Mouse (Mus musculus): ENCODE data around the gene Hist1h3e. TPM values are rescaled to one million over a fixed set of nuclear protein-coding genes. Genes with fewer than 3 reads are reported as not detected.
A peak's percentile ranks its signal among the peaks of the same experiment; 100 is the strongest.
"Not testable (repeated sequence)": the region's sequence is repeated elsewhere in the genome, so short reads cannot be mapped to it uniquely, and the experiment has no call there.

Gene Hist1h3e
- polyA plus RNA-seq, 1 experiment, result 2.9 TPM

DNA sequence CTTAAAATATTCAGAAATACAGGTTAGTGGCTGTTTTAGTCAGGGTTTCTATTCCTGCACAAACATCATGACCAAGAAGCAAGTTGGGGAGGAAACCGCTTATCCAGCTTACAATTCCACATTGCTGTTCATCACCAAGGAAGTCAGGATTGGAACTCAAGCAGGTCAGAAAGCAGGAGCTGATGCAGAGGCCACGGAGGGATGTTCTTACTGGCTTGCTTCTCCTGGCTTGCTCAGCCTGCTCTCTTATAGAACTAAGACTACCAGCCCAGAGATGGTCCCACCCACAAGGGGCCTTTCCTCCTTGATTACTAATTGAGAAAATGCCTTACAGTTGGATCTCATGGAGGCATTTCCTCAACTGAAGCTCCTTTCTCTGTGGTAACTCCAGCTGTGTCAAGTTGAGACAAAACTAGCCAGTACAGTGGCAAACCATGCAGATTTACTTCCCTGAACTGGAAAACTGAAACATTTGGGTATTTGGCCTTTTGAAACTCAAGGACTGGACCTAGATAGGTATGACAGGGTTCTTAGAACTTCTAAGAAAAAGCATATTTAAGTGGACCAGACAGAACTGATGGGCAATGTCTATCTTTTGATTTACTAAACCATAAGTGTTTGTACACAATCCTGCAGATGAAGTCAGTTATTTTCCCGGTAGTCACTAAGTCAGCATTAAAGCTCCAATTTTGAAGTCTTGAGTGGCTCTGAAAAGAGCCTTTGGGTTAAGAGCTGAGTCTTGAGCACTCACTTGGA is 19.8 kb downstream of the Hist1h3e start:
- H3K4me3 ChIP-seq (ENCODE audit: insufficient read depth, low read depth, low read length), result peak overlapping the region; percentile 74
- not testable (repeated sequence) for H3K27ac ChIP-seq (replicated peaks; ENCODE audit: low read depth, low read length); H3K4me1 ChIP-seq (ENCODE audit: control insufficient read depth, insufficient read depth, insufficient read length, low read length)

DNA sequence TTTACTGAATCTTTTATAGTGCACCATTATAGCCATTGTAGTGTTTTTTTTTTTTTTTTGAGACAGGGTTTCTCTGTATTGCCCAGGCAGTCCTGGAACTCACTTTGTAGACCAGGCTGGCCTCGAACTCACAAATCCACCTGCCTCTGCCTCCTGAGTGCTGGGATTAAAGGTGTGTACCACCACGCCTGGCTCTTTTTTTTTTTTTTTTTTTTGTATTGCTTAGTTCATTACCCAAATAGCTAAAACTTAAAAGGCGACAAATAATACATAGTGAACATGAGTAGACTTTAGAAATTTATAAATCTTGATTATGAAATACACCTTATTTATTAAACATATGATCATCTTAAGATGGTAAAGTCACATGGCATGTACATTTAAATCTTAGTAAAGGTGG is 20.7 kb downstream of the Hist1h3e start:
- no peaks in the 10 kb centered on the region for H3K4me1 ChIP-seq (ENCODE audit: control insufficient read depth, insufficient read depth, insufficient read length, low read length)
- no peak overlapping the region for H3K4me3 ChIP-seq (ENCODE audit: insufficient read depth, low read depth, low read length)
- H3K27ac ChIP-seq (replicated peaks; ENCODE audit: low read depth, low read length), result no peak overlapping the region

DNA sequence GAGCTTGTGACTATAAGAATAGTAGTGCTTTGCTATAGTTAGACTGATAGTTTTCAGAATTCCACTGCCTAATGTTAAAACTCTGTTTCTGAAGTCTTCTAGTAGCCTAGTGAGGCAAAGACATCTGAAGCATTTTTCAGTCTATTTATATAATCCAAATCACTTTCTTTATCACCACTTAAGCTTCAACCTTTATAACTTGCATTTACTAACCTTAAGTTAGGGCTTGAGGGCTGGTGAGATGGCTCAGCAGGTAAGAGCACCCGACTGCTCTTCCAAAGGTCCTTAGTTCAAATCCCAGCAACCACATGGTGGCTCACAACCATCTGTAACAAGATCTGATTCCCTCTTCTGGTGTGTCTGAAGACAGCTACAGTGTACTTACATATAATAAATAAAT is 22.3 kb downstream of the Hist1h3e start:
- H3K4me1 ChIP-seq (ENCODE audit: control insufficient read depth, insufficient read depth, insufficient read length, low read length); H3K27ac ChIP-seq (replicated peaks; ENCODE audit: low read depth, low read length); H3K4me3 ChIP-seq (ENCODE audit: insufficient read depth, low read depth, low read length): not testable (repeated sequence)

DNA sequence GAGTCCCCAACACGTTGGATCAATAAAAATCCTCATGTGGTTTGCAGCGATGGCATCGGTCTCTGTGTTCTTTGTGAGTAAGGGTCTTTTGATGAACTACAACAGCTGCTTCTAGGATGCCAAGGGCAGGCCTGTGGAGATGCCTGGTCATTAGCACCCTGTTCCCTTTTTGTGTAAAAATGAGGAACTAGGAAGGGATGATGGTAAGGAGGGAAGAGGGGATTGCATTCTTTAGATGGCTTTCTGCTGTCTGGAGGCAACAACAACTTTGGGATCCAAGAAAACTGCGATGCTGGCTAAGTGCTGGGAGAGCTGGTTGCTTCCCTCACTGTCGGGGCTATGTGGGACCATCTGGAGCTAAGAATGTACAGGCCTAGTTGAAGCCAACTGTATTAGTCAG is 23.9 kb downstream of the Hist1h3e start:
- H3K27ac ChIP-seq (replicated peaks; ENCODE audit: low read depth, low read length), result no peak overlapping the region

DNA sequence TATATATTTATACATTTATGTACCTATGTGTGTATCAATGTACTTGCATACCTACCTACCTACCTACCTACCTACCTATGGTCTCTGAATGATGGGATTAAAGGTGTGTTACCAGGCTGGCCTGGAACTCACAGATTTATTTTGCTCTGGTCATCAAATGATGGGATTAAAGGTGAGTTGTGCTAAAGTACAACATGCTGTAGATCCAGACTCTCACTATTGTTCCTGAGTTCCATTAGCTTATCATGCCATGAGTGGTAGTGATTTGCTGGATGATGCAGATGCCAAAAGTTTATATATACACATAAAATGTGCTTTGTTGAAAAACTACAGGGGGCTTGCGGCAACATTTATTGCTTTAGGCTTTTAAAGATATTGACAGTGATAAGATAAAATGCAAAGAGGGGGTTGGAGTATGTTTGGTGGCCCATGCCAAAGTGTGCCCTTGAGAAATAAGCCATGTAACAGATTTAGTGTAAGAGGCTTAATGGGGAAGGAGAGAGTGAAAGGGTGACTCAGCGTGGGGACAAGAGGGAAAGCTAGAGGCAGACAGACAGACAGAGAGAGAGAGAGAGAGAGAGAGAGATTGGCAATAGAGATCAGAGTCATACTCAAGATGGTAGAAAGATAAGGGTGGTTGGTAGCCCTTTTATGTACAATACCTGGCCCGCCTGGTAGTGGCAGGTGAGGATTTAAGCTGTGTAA is 25.0 kb downstream of the Hist1h3e start:
- Histone ChIP-seq H3K27ac (replicated peaks; ENCODE audit: low read depth, low read length) (no peak overlapping the region), H3K4me1 (ENCODE audit: control insufficient read depth, insufficient read depth, insufficient read length, low read length) (peaks cover 8% of the 10 kb centered on the region), H3K4me3 (ENCODE audit: insufficient read depth, low read depth, low read length) (no peak overlapping the region)

More for the DNA sequence above, 23.9 kb downstream of the Hist1h3e start:
- 0 out of 2 replicates have a peak, but pooled peaks cover 2% of the 10 kb centered on the region for H3K4me1 ChIP-seq (ENCODE audit: control insufficient read depth, insufficient read depth, insufficient read length, low read length)
- no peak overlapping the region for H3K4me3 ChIP-seq (ENCODE audit: insufficient read depth, low read depth, low read length)

- Histone ChIP-seq H3K4me1 (ENCODE audit: control insufficient read depth, insufficient read depth, insufficient read length, low read length) (peaks cover 8% of the 10 kb centered on the region), H3K4me3 (ENCODE audit: insufficient read depth, low read depth, low read length) (no peak overlapping the region), H3K27ac (replicated peaks; ENCODE audit: low read depth, low read length) (no peak overlapping the region)
These were observed 25.9 kb downstream of the Hist1h3e start for GRCm38 (mm10) chr13:23536076-23536822.

DNA sequence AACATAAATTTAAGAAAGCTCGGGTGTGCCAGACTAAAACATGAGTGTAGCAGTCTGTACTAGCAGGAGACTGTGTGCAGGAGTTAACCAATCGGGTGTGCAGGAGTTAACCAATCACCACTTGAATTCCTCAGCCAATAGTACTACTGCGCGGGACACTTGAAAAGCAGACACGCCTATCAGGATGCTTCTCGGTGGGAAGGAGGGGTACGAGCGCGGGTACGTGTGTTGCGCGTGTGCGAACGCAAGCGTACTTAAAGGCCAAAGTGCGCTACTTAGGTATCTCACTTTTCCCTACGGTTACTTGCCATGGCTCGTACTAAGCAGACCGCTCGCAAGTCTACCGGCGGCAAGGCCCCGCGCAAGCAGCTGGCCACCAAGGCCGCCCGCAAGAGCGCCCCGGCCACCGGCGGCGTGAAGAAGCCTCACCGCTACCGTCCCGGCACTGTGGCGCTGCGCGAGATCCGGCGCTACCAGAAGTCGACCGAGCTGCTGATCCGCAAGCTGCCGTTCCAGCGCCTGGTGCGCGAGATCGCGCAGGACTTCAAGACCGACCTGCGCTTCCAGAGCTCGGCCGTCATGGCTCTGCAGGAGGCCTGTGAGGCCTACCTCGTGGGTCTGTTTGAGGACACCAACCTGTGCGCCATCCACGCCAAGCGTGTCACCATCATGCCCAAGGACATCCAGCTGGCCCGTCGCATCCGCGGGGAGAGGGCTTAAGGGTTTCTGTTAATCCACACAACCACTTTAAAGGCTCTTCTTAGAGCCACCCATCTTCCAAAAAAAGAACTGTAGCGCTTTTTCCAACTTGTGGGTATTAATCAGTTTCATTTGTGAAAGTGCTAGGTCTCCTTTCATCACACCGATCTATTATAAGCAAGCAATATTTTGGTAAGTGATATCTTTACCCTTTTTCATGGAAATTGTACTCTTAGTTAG is 26.8 kb downstream of the Hist1h3e start, which contains the start of gene Hist1h3g:
TSS of gene Hist1h3g (plus strand) at position 286 of the 939 bp plus-strand sequence.
- Histone ChIP-seq H3K27ac (replicated peaks; ENCODE audit: low read depth, low read length) (0 out of 2 replicates have a peak within 1 kb of the TSS, but pooled peaks have one; percentile 2), H3K4me3 (ENCODE audit: insufficient read depth, low read depth, low read length) (peak within 1 kb of the TSS; percentile 57)
- not testable (repeated sequence) for H3K4me1 ChIP-seq (ENCODE audit: control insufficient read depth, insufficient read depth, insufficient read length, low read length)

GRCm38 (mm10) chr13:23534368-23535131 is 27.6 kb downstream of the Hist1h3e start:
- Histone ChIP-seq H3K4me3 (ENCODE audit: insufficient read depth, low read depth, low read length) (peak overlapping the region; percentile 34), H3K4me1 (ENCODE audit: control insufficient read depth, insufficient read depth, insufficient read length, low read length) (peaks cover 8% of the 10 kb centered on the region), H3K27ac (replicated peaks; ENCODE audit: low read depth, low read length) (0 out of 2 replicates have a peak overlapping the region, but pooled peaks have one; percentile 2)

GRCm38 (mm10) chr13:23533560-23534367 is 28.4 kb downstream of the Hist1h3e start, which contains the start of gene Hist1h2af:
Hist1h2af (plus strand) TSS chr13:23533906.
- H3K4me3 ChIP-seq (ENCODE audit: insufficient read depth, low read depth, low read length), result peak within 1 kb of the TSS; percentile 39
- not testable (repeated sequence) for H3K4me1 ChIP-seq (ENCODE audit: control insufficient read depth, insufficient read depth, insufficient read length, low read length)
- H3K27ac ChIP-seq (replicated peaks; ENCODE audit: low read depth, low read length), result 0 out of 2 replicates have a peak within 1 kb of the TSS, but pooled peaks have one; percentile 2

- peaks cover 8% of the 10 kb centered on the region for H3K4me1 ChIP-seq (ENCODE audit: control insufficient read depth, insufficient read depth, insufficient read length, low read length)
- H3K4me3 ChIP-seq (ENCODE audit: insufficient read depth, low read depth, low read length), result peak overlapping the region; percentile 24
- H3K27ac ChIP-seq (replicated peaks; ENCODE audit: low read depth, low read length), result no peak overlapping the region
These were observed 29.7 kb downstream of the Hist1h3e start for GRCm38 (mm10) chr13:23532262-23533075.

DNA sequence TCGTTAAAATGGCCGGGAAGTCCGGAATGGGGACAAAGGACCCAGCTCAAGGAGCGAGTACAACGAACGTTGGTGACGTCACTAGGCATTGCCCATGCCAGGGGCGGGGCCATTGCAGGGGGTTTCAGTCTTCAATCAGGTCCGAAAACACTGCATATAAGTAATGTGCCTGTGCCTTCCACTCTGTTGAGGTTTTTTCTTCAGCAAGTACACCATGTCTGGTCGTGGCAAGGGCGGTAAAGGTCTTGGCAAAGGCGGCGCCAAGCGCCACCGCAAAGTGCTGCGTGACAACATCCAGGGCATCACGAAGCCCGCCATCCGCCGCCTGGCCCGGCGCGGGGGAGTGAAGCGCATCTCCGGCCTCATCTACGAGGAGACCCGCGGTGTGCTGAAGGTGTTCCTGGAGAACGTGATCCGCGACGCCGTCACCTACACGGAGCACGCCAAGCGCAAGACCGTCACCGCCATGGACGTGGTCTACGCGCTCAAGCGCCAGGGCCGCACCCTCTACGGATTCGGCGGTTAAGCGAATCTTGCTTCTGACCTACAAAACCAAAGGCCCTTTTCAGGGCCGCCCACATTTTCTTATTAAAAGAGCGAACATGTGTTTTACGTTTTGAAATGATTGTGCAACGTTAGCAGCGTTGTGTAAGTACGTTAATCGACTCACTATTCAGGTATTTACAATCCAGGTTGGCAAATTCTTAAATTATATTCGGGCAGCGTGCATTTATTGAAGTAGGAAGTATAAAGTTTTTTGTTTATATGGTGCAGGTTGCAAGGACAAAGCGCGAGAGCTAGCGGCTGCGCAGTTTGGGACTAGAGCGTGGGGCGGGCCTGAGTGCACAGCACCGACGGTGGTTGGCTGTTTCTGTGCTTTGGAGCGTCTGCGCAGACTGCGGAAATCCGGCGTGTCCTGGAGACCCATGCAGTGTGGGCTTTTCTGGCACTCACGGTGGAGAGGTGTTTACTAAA is 31.0 kb downstream of the Hist1h3e start, which contains the start of gene Hist1h4h:
TSS of gene Hist1h4h (plus strand) at position 150 of the 975 bp plus-strand sequence.
- peak within 1 kb of the TSS; percentile 59 for H3K4me3 ChIP-seq (ENCODE audit: insufficient read depth, low read depth, low read length)
- peaks cover 8% of the 10 kb centered on the region for H3K4me1 ChIP-seq (ENCODE audit: control insufficient read depth, insufficient read depth, insufficient read length, low read length)
- peak within 1 kb of the TSS; percentile 88 for H3K27ac ChIP-seq (replicated peaks; ENCODE audit: low read depth, low read length)
